Mouse (Mus musculus) thymus, adult 2 months (tissue): ENCODE measurements around the gene Nr2f6.

Experiments
- CTCF ChIP-seq: fragments of 200-500 bp; IDR thresholded peaks from 2 replicates; pipeline ENCODE4 v1.5.1; 2012; ENCODE audit warnings: mild to moderate bottlenecking, control low read depth, low read length, moderate library complexity, borderline replicate concordance; ENCODE audit not compliant: control insufficient read depth, poor library complexity, insufficient read depth; ENCODE audit errors: extremely low read depth
- POLR2A ChIP-seq: fragments of 200-500 bp; IDR thresholded peaks from 2 replicates; pipeline ENCODE4 v1.6.1; 2012; ENCODE audit warnings: mild to moderate bottlenecking, low read length, control low read depth, moderate library complexity; ENCODE audit not compliant: control insufficient read depth, poor library complexity, insufficient read depth; ENCODE audit errors: extremely low read depth

DNA sequence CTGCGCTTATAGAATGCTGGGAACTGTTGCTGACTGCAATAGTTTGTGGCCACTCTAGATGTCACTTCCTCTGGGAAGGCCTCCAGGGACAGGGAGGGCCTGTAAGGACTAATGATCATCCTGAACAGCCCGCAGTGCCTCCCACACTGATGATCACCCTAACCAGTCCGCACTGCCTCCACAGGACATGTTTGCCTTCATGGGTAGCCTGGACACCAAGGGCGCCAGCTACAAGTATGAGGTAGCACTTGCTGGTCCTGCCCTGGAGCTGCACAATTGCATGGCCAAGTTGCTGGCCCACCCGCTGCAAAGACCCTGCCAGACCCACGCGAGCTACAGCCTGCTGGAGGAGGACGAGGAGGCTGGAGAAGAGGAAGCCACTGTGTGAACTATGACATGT is 22.3 kb upstream of the Nr2f6 start:
- no peak for TF ChIP-seq CTCF
- no peak for TF ChIP-seq POLR2A
